9 mouse cellular contexts compared by ENCODE assay signal in genomic region chr15:26717952-26718351, GRCm38 (mm10).
DNase-seq lines count a peak whose midpoint lies in the region; ATAC-seq and TF ChIP-seq lines count a peak whose summit lies in the region.
"Had no signal": no experiment of that assay in that cellular context is flagged by ENCODE, and none has a peak within 500 bp of the region (broad histone marks: within the 10 kb centered on the region; RNA-seq: fewer than 3 reads in every experiment).

No protein-coding gene starts in this region.

- 40% methylated on average over 7 of the region's 7 CpGs for WGBS in heart, embryonic 10.5 days
- WGBS in midbrain, embryonic 16.5 days = 58% methylated on average over 7 of the region's 7 CpGs
- WGBS in midbrain, embryonic 15.5 days = 63% methylated on average over 7 of the region's 7 CpGs
- 39% methylated on average over 7 of the region's 7 CpGs for WGBS in hindbrain, embryonic 13.5 days

- no peak for TF ChIP-seq CTCF in testis, adult 2 months (IDR thresholded peaks at IDR 0.05; ENCODE audit: control insufficient read depth, insufficient read depth, insufficient replicate concordance, low read depth, low read length)

- H3K27ac ChIP-seq in heart, embryonic 10.5 days = peak overlapping the region; percentile 59
- no peak overlapping the region for H3K27ac ChIP-seq in midbrain, embryonic 16.5 days (ENCODE audit: low read length)
- no peak overlapping the region for H3K27ac ChIP-seq in midbrain, embryonic 15.5 days
- peak overlapping the region; percentile 69; the same call in 1 of the 2 replicates for H3K27ac ChIP-seq in hindbrain, embryonic 13.5 days
- H3K27ac ChIP-seq in testis, adult 2 months (ENCODE audit: control insufficient read depth, insufficient read depth, low read depth, low read length) = peak overlapping the region; percentile 81
- H3K27ac ChIP-seq: forebrain, embryonic 10.5 days had no signal

- no peaks in the 10 kb centered on the region for H3K27me3 ChIP-seq in heart, embryonic 10.5 days (ENCODE audit: insufficient read depth, poor library complexity, severe bottlenecking)
- no peaks in the 10 kb centered on the region for H3K27me3 ChIP-seq in midbrain, embryonic 16.5 days (ENCODE audit: control insufficient read depth, insufficient read depth, low read depth, low read length)
- H3K27me3 ChIP-seq in midbrain, embryonic 15.5 days (replicated peaks) = no peaks in the 10 kb centered on the region
- H3K27me3 ChIP-seq in hindbrain, embryonic 13.5 days = no peaks in the 10 kb centered on the region
- no peaks in the 10 kb centered on the region for H3K27me3 ChIP-seq in testis, adult 2 months (ENCODE audit: control insufficient read depth, insufficient read depth, low read length)

- no peak for TF ChIP-seq POLR2A in testis, adult 2 months (IDR thresholded peaks at IDR 0.05; ENCODE audit: control insufficient read depth, low read depth, low read length)

- peak; percentile 15; the same call in 1 of the 2 replicates for ATAC-seq in midbrain, embryonic 16.5 days
- ATAC-seq in midbrain, embryonic 15.5 days (replicated peaks) = no peak
- ATAC-seq in hindbrain, embryonic 13.5 days (ENCODE audit: low FRiP score) = no peak

- no peak overlapping the region for H3K4me2 ChIP-seq in midbrain, embryonic 16.5 days (ENCODE audit: low read length)
- H3K4me2 ChIP-seq in midbrain, embryonic 15.5 days = no peak overlapping the region
- H3K4me2 ChIP-seq in hindbrain, embryonic 13.5 days = no peak overlapping the region

- DNase-seq in heart, embryonic 10.5 days (ENCODE audit: low spot score) = no peak
- no peak for DNase-seq in heart, postnatal 4 days
- no peak for DNase-seq in urinary bladder, postnatal 14 days (ENCODE audit: low spot score)
- no peak for DNase-seq in spleen, adult 12 weeks (ENCODE audit: low spot score)

- no peak overlapping the region for H3K9ac ChIP-seq in midbrain, embryonic 16.5 days (ENCODE audit: low read depth, low read length)
- H3K9ac ChIP-seq in midbrain, embryonic 15.5 days = no peak overlapping the region
- H3K9ac ChIP-seq in hindbrain, embryonic 13.5 days = no peak overlapping the region

- H3K4me3 ChIP-seq in heart, embryonic 10.5 days = no peak overlapping the region
- H3K4me3 ChIP-seq in midbrain, embryonic 16.5 days (ENCODE audit: low read depth, low read length) = no peak overlapping the region
- no peak overlapping the region for H3K4me3 ChIP-seq in midbrain, embryonic 15.5 days
- no peak overlapping the region for H3K4me3 ChIP-seq in hindbrain, embryonic 13.5 days
- H3K4me3 ChIP-seq in testis, adult 2 months (ENCODE audit: control insufficient read depth, low read depth, low read length) = no peak overlapping the region
- H3K4me3 ChIP-seq: forebrain, embryonic 10.5 days had no signal

- H3K36me3 ChIP-seq in heart, embryonic 10.5 days = no peaks in the 10 kb centered on the region
- H3K36me3 ChIP-seq in midbrain, embryonic 16.5 days (ENCODE audit: control insufficient read depth, insufficient read depth, low read length) = no peaks in the 10 kb centered on the region
- H3K36me3 ChIP-seq in midbrain, embryonic 15.5 days (replicated peaks) = no peaks in the 10 kb centered on the region
- H3K36me3 ChIP-seq in hindbrain, embryonic 13.5 days = no peaks in the 10 kb centered on the region
- H3K36me3 ChIP-seq in testis, adult 2 months (ENCODE audit: control insufficient read depth, insufficient read depth, low read length) = no peaks in the 10 kb centered on the region
- H3K36me3 ChIP-seq: forebrain, embryonic 10.5 days had no signal

- H3K9me3 ChIP-seq in heart, embryonic 10.5 days = no peaks in the 10 kb centered on the region
- H3K9me3 ChIP-seq in midbrain, embryonic 16.5 days (replicated peaks; ENCODE audit: control insufficient read depth, low read length, poor library complexity, severe bottlenecking) = no peaks in the 10 kb centered on the region
- H3K9me3 ChIP-seq in midbrain, embryonic 15.5 days = no peaks in the 10 kb centered on the region
- H3K9me3 ChIP-seq in hindbrain, embryonic 13.5 days = no peaks in the 10 kb centered on the region
- H3K9me3 ChIP-seq: forebrain, embryonic 10.5 days had no signal

- peaks cover 20% of the 10 kb centered on the region for H3K4me1 ChIP-seq in heart, embryonic 10.5 days
- peaks cover 10% of the 10 kb centered on the region for H3K4me1 ChIP-seq in midbrain, embryonic 16.5 days (ENCODE audit: control insufficient read depth, insufficient read depth, low read length)
- H3K4me1 ChIP-seq in midbrain, embryonic 15.5 days = peaks cover 15% of the 10 kb centered on the region
- peaks cover 22% of the 10 kb centered on the region for H3K4me1 ChIP-seq in hindbrain, embryonic 13.5 days (replicated peaks)
- H3K4me1 ChIP-seq in testis, adult 2 months (ENCODE audit: control insufficient read depth, insufficient read depth, low read length) = no peaks in the 10 kb centered on the region

Comparison
In these comparisons a context has a peak if more than half of its experiments do, and no peak if none do; other contexts are left out.
1. H3K27ac ChIP-seq: peak in heart, embryonic 10.5 days (single experiment), hindbrain, embryonic 13.5 days (single experiment) and testis, adult 2 months (single experiment); none in midbrain, embryonic 16.5 days (single experiment) and midbrain, embryonic 15.5 days (single experiment).